Mouse (Mus musculus): Measurements from ENCODE around the gene Bdkrb1. TPM values are rescaled to one million over a fixed set of nuclear protein-coding genes. Genes with fewer than 3 reads are reported as not detected.

Bdkrb1 gene
- 0.17 TPM in 1 of 2 replicates, not detected in the other for polyA plus RNA-seq (2014; fragmentation: Nextera tagmentation; extraction: Ambion mirVana)

GRCm38 (mm10) chr12:105602581-105603210 is at the start of gene Bdkrb1:
Bdkrb1 (plus strand) TSS chr12:105603085.
- no peak within 1 kb of the TSS for H3K9ac ChIP-seq (ENCODE audit: low read depth, low read length)
- DNase-seq (ENCODE audit: low spot score) (no peak), ATAC-seq (ENCODE audit: low read depth) (no peak)
- no peaks in the 10 kb centered on the region for H3K36me3 ChIP-seq (ENCODE audit: control insufficient read depth, insufficient read depth, low read length)
- H3K9me3 ChIP-seq (ENCODE audit: control insufficient read depth, low read length): no peaks in the 10 kb centered on the region
- no peak within 1 kb of the TSS for H3K4me2 ChIP-seq (ENCODE audit: low read depth, low read length)
- H3K27me3 ChIP-seq (replicated peaks; ENCODE audit: control insufficient read depth, insufficient read depth, low read length): no peaks in the 10 kb centered on the region
- 80% methylated on average over 11 of the region's 11 CpGs for WGBS
- no peak within 1 kb of the TSS for H3K27ac ChIP-seq (replicated peaks; ENCODE audit: low read depth, low read length)
- H3K4me3 ChIP-seq (ENCODE audit: low read depth, low read length): no peak within 1 kb of the TSS
- H3K4me1 ChIP-seq (ENCODE audit: control insufficient read depth, insufficient read depth, low read length): peaks cover 5% of the 10 kb centered on the region

- H3K9me3 ChIP-seq (ENCODE audit: control insufficient read depth, low read length): no peaks in the 10 kb centered on the region
- no peaks in the 10 kb centered on the region for H3K36me3 ChIP-seq (ENCODE audit: control insufficient read depth, insufficient read depth, low read length)
- ATAC-seq (ENCODE audit: low read depth) (no peak), DNase-seq (ENCODE audit: low spot score) (no peak)
- no peak overlapping the region for H3K27ac ChIP-seq (replicated peaks; ENCODE audit: low read depth, low read length)
- no peaks in the 10 kb centered on the region for H3K27me3 ChIP-seq (replicated peaks; ENCODE audit: control insufficient read depth, insufficient read depth, low read length)
- no peak overlapping the region for H3K4me2 ChIP-seq (ENCODE audit: low read depth, low read length)
- H3K4me3 ChIP-seq (ENCODE audit: low read depth, low read length): no peak overlapping the region
- no peaks in the 10 kb centered on the region; the same call in 1 of the 2 replicates for H3K4me1 ChIP-seq (ENCODE audit: control insufficient read depth, insufficient read depth, low read length)
- whole genome bisulfite sequencing: 73% methylated on average over 8 of the region's 8 CpGs
- no peak overlapping the region for H3K9ac ChIP-seq (ENCODE audit: low read depth, low read length)
Observed at GRCm38 (mm10) chr12:105554151-105554772, 48.6 kb upstream of the Bdkrb1 start.

- DNase-seq (ENCODE audit: low spot score): no peak
- WGBS: 60% methylated on average over 5 of the region's 5 CpGs
- ATAC-seq (ENCODE audit: low read depth): no peak
Observed at GRCm38 (mm10) chr12:105555172-105555571, 47.7 kb upstream of the Bdkrb1 start.

GRCm38 (mm10) chr12:105557250-105557925 is 45.5 kb upstream of the Bdkrb1 start:
- DNase-seq (ENCODE audit: low spot score) (no peak), ATAC-seq (ENCODE audit: low read depth) (no peak)
- Histone ChIP-seq H3K4me2 (ENCODE audit: low read depth, low read length) (no peak overlapping the region), H3K4me3 (ENCODE audit: low read depth, low read length) (no peak overlapping the region), H3K4me1 (ENCODE audit: control insufficient read depth, insufficient read depth, low read length) (no peaks in the 10 kb centered on the region; the same call in 1 of the 2 replicates), H3K9me3 (ENCODE audit: control insufficient read depth, low read length) (no peaks in the 10 kb centered on the region), H3K36me3 (ENCODE audit: control insufficient read depth, insufficient read depth, low read length) (no peaks in the 10 kb centered on the region), H3K27ac (replicated peaks; ENCODE audit: low read depth, low read length) (no peak overlapping the region), H3K27me3 (replicated peaks; ENCODE audit: control insufficient read depth, insufficient read depth, low read length) (peaks cover 5% of the 10 kb centered on the region; the same call in 1 of the 2 replicates), H3K9ac (ENCODE audit: low read depth, low read length) (no peak overlapping the region)
- 66% methylated on average over 7 of the region's 7 CpGs for WGBS

More at GRCm38 (mm10) chr12:105555172-105555571, 47.7 kb upstream of the Bdkrb1 start:
- no peak overlapping the region for H3K4me2 ChIP-seq (ENCODE audit: low read depth, low read length)
- no peaks in the 10 kb centered on the region; the same call in 1 of the 2 replicates for H3K4me1 ChIP-seq (ENCODE audit: control insufficient read depth, insufficient read depth, low read length)
- H3K9ac ChIP-seq (ENCODE audit: low read depth, low read length): no peak overlapping the region
- H3K36me3 ChIP-seq (ENCODE audit: control insufficient read depth, insufficient read depth, low read length): no peaks in the 10 kb centered on the region
- H3K27ac ChIP-seq (replicated peaks; ENCODE audit: low read depth, low read length): no peak overlapping the region
- H3K4me3 ChIP-seq (ENCODE audit: low read depth, low read length): no peak overlapping the region
- H3K9me3 ChIP-seq (ENCODE audit: control insufficient read depth, low read length): no peaks in the 10 kb centered on the region
- no peaks in the 10 kb centered on the region for H3K27me3 ChIP-seq (replicated peaks; ENCODE audit: control insufficient read depth, insufficient read depth, low read length)

GRCm38 (mm10) chr12:105561007-105561534 is 41.8 kb upstream of the Bdkrb1 start:
- Histone ChIP-seq H3K27me3 (replicated peaks; ENCODE audit: control insufficient read depth, insufficient read depth, low read length) (peaks cover 25% of the 10 kb centered on the region), H3K4me3 (ENCODE audit: low read depth, low read length) (no peak overlapping the region), H3K27ac (replicated peaks; ENCODE audit: low read depth, low read length) (no peak overlapping the region), H3K4me2 (ENCODE audit: low read depth, low read length) (no peak overlapping the region), H3K9me3 (ENCODE audit: control insufficient read depth, low read length) (no peaks in the 10 kb centered on the region), H3K9ac (ENCODE audit: low read depth, low read length) (no peak overlapping the region), H3K36me3 (ENCODE audit: control insufficient read depth, insufficient read depth, low read length) (no peaks in the 10 kb centered on the region), H3K4me1 (ENCODE audit: control insufficient read depth, insufficient read depth, low read length) (peaks cover 9% of the 10 kb centered on the region)
- ATAC-seq (ENCODE audit: low read depth) (no peak; the same call in 1 of the 2 replicates), DNase-seq (ENCODE audit: low spot score) (no peak)
- WGBS: 32% methylated on average over 8 of the region's 8 CpGs

GRCm38 (mm10) chr12:105562056-105562820 is 40.6 kb upstream of the Bdkrb1 start:
- peaks cover 8% of the 10 kb centered on the region for H3K9me3 ChIP-seq (ENCODE audit: control insufficient read depth, low read length)
- peak overlapping the region; percentile 63 for H3K4me2 ChIP-seq (ENCODE audit: low read depth, low read length)
- no peak for DNase-seq (ENCODE audit: low spot score)
- no peak overlapping the region for H3K27ac ChIP-seq (replicated peaks; ENCODE audit: low read depth, low read length)
- peaks cover 25% of the 10 kb centered on the region for H3K27me3 ChIP-seq (replicated peaks; ENCODE audit: control insufficient read depth, insufficient read depth, low read length)
- peak overlapping the region; percentile 32 for H3K4me3 ChIP-seq (ENCODE audit: low read depth, low read length)
- H3K9ac ChIP-seq (ENCODE audit: low read depth, low read length): peak overlapping the region; percentile 43; the same call in 1 of the 2 replicates
- no peak; the same call in 1 of the 2 replicates for ATAC-seq (ENCODE audit: low read depth)
- WGBS: 34% methylated on average over 8 of the region's 8 CpGs
- peaks cover 9% of the 10 kb centered on the region for H3K4me1 ChIP-seq (ENCODE audit: control insufficient read depth, insufficient read depth, low read length)
- H3K36me3 ChIP-seq (ENCODE audit: control insufficient read depth, insufficient read depth, low read length): no peaks in the 10 kb centered on the region

GRCm38 (mm10) chr12:105562936-105563680 is 39.8 kb upstream of the Bdkrb1 start, which contains the start of gene Bdkrb2:
Bdkrb2 (plus strand) TSS chr12:105563226.
- DNase-seq (ENCODE audit: low spot score) (peak; percentile 76), ATAC-seq (ENCODE audit: low read depth) (peak; percentile 87)
- H3K27me3 ChIP-seq (replicated peaks; ENCODE audit: control insufficient read depth, insufficient read depth, low read length): peaks cover 25% of the 10 kb centered on the region
- peaks cover 9% of the 10 kb centered on the region for H3K9me3 ChIP-seq (ENCODE audit: control insufficient read depth, low read length)
- H3K4me3 ChIP-seq (ENCODE audit: low read depth, low read length): peak within 1 kb of the TSS; percentile 32
- no peaks in the 10 kb centered on the region for H3K36me3 ChIP-seq (ENCODE audit: control insufficient read depth, insufficient read depth, low read length)
- peak within 1 kb of the TSS; percentile 63 for H3K4me2 ChIP-seq (ENCODE audit: low read depth, low read length)
- 6% methylated on average over 25 of the region's 25 CpGs for WGBS
- peak within 1 kb of the TSS; percentile 43 for H3K9ac ChIP-seq (ENCODE audit: low read depth, low read length)
- H3K27ac ChIP-seq (replicated peaks; ENCODE audit: low read depth, low read length): no peak within 1 kb of the TSS
- H3K4me1 ChIP-seq (ENCODE audit: control insufficient read depth, insufficient read depth, low read length): peaks cover 9% of the 10 kb centered on the region
